Comparison of ENCODE assay signal across 30 mouse cellular contexts in genomic region chr10:40440740-40441139, GRCm38 (mm10).
DNase-seq lines count a peak whose midpoint lies in the region; ATAC-seq lines count a peak whose summit lies in the region.
"Had no signal": no experiment of that assay in that cellular context is flagged by ENCODE, and none has a peak within 500 bp of the region (broad histone marks: within the 10 kb centered on the region; RNA-seq: fewer than 3 reads in every experiment).

No protein-coding gene starts in this region.

- H3K4me3 ChIP-seq in limb, embryonic 12.5 days (replicated peaks): no peak overlapping the region
- no peak overlapping the region for H3K4me3 ChIP-seq in limb, embryonic 10.5 days
- H3K4me3 ChIP-seq in megakaryocyte, embryonic 14.5 days (replicated peaks): peak overlapping the region; percentile 70
- no peak overlapping the region for H3K4me3 ChIP-seq in stomach, embryonic 16.5 days (replicated peaks; ENCODE audit: low read length)
- no peak overlapping the region for H3K4me3 ChIP-seq in kidney, embryonic 15.5 days (replicated peaks)
- H3K4me3 ChIP-seq: embryonic facial prominence, embryonic 12.5 days; gastrocnemius, adult 2 months; hindbrain, embryonic 10.5 days; hindbrain, embryonic 15.5 days; liver, embryonic 15.5 days; midbrain, embryonic 10.5 days; myocyte; neural tube, embryonic 12.5 days had no signal

- no peak overlapping the region for H3K9ac ChIP-seq in limb, embryonic 12.5 days (replicated peaks)
- no peak overlapping the region for H3K9ac ChIP-seq in stomach, embryonic 16.5 days (ENCODE audit: low read length)
- no peak overlapping the region for H3K9ac ChIP-seq in kidney, embryonic 15.5 days
- H3K9ac ChIP-seq: embryonic facial prominence, embryonic 12.5 days; hindbrain, embryonic 15.5 days; liver, embryonic 15.5 days; neural tube, embryonic 12.5 days had no signal

- H3K27ac ChIP-seq in limb, embryonic 12.5 days: 0 out of 2 replicates have a peak overlapping the region, but pooled peaks have one; percentile 17
- H3K27ac ChIP-seq in limb, embryonic 10.5 days: no peak overlapping the region
- peak overlapping the region; percentile 28 for H3K27ac ChIP-seq in stomach, embryonic 16.5 days (ENCODE audit: low read length)
- no peak overlapping the region for H3K27ac ChIP-seq in kidney, embryonic 15.5 days
- H3K27ac ChIP-seq: embryonic facial prominence, embryonic 12.5 days; gastrocnemius, adult 2 months; hindbrain, embryonic 10.5 days; hindbrain, embryonic 15.5 days; liver, embryonic 15.5 days; midbrain, embryonic 10.5 days; neural tube, embryonic 12.5 days had no signal

- no peaks in the 10 kb centered on the region for H3K27me3 ChIP-seq in limb, embryonic 12.5 days
- no peaks in the 10 kb centered on the region for H3K27me3 ChIP-seq in limb, embryonic 10.5 days (ENCODE audit: low read depth, poor library complexity, severe bottlenecking)
- H3K27me3 ChIP-seq in megakaryocyte, embryonic 14.5 days (replicated peaks): no peaks in the 10 kb centered on the region
- H3K27me3 ChIP-seq in stomach, embryonic 16.5 days (ENCODE audit: control insufficient read depth, insufficient read depth, low read length): no peaks in the 10 kb centered on the region
- no peaks in the 10 kb centered on the region for H3K27me3 ChIP-seq in kidney, embryonic 15.5 days
- H3K27me3 ChIP-seq: CH12.LX; embryonic facial prominence, embryonic 12.5 days; hindbrain, embryonic 15.5 days; liver, embryonic 15.5 days; neural tube, embryonic 12.5 days; Patski had no signal

- no peak overlapping the region for H3K4me2 ChIP-seq in limb, embryonic 12.5 days
- H3K4me2 ChIP-seq in stomach, embryonic 16.5 days (ENCODE audit: low read depth, low read length): no peak overlapping the region
- no peak overlapping the region for H3K4me2 ChIP-seq in kidney, embryonic 15.5 days
- H3K4me2 ChIP-seq: embryonic facial prominence, embryonic 12.5 days; hindbrain, embryonic 15.5 days; liver, embryonic 15.5 days; neural tube, embryonic 12.5 days had no signal

- no peak for DNase-seq in frontal cortex, postnatal 25 days (ENCODE audit: low spot score in 2 of 2)
- DNase-seq in limb, embryonic 10.5 days (ENCODE audit: low spot score): no peak
- DNase-seq: adrenal gland, postnatal 25 days; cerebellum, adult 11-12 months; cerebellum, adult 9-11 months; embryo, embryonic 11 days; gastrocnemius, adult 2 months; gastrocnemius, postnatal 36 days; heart, postnatal 14 days; kidney, postnatal 25 days; right cerebral cortex, adult 18-20 months; thymus, adult 18-20 months; thymus, postnatal 25 days had no signal

- ATAC-seq in frontal cortex, adult (ENCODE audit: low TSS enrichment): peak; percentile 71
- ATAC-seq in limb, embryonic 12.5 days (ENCODE audit: insufficient number of reproducible peaks, insufficient read depth, low FRiP score, low TSS enrichment, low read depth): no peak
- ATAC-seq in megakaryocyte, adult 5-6 weeks (ENCODE audit: poor library complexity, severe bottlenecking): no peak
- ATAC-seq in stomach, embryonic 16.5 days (ENCODE audit: insufficient read depth, low FRiP score): peak; percentile 68; the same call in 1 of the 2 replicates
- ATAC-seq in kidney, embryonic 15.5 days (replicated peaks; ENCODE audit: low FRiP score): no peak
- ATAC-seq: forebrain, embryonic 14.5 days; inflammation-experienced regulatory T-cells, adult 6 months; Patski had no signal

- no peaks in the 10 kb centered on the region for H3K9me3 ChIP-seq in limb, embryonic 12.5 days
- no peaks in the 10 kb centered on the region for H3K9me3 ChIP-seq in limb, embryonic 10.5 days (replicated peaks)
- H3K9me3 ChIP-seq in megakaryocyte, embryonic 14.5 days: peaks cover 7% of the 10 kb centered on the region
- no peaks in the 10 kb centered on the region for H3K9me3 ChIP-seq in stomach, embryonic 16.5 days (replicated peaks; ENCODE audit: control insufficient read depth, low read length)
- H3K9me3 ChIP-seq in kidney, embryonic 15.5 days (replicated peaks): no peaks in the 10 kb centered on the region
- H3K9me3 ChIP-seq: embryonic facial prominence, embryonic 12.5 days; hindbrain, embryonic 15.5 days; liver, embryonic 15.5 days; midbrain, embryonic 10.5 days; neural tube, embryonic 12.5 days had no signal

- 84% methylated on average over 10 of the region's 10 CpGs for WGBS in limb, embryonic 12.5 days
- 87% methylated on average over 10 of the region's 10 CpGs for WGBS in limb, embryonic 10.5 days
- 45% methylated on average over 10 of the region's 10 CpGs for whole genome bisulfite sequencing in stomach, embryonic 16.5 days
- WGBS in kidney, embryonic 15.5 days: 69% methylated on average over 10 of the region's 10 CpGs

- H3K4me1 ChIP-seq in limb, embryonic 12.5 days (replicated peaks): peaks cover 9% of the 10 kb centered on the region; the same call in 1 of the 2 replicates
- H3K4me1 ChIP-seq in limb, embryonic 10.5 days: no peaks in the 10 kb centered on the region
- peaks cover 68% of the 10 kb centered on the region for H3K4me1 ChIP-seq in megakaryocyte, embryonic 14.5 days
- 0 out of 2 replicates have a peak, but pooled peaks cover 3% of the 10 kb centered on the region for H3K4me1 ChIP-seq in stomach, embryonic 16.5 days (ENCODE audit: control insufficient read depth, insufficient read depth, low read length)
- H3K4me1 ChIP-seq in kidney, embryonic 15.5 days: peaks cover 3% of the 10 kb centered on the region; the same call in 1 of the 2 replicates
- H3K4me1 ChIP-seq: embryonic facial prominence, embryonic 12.5 days had no signal

- peaks cover 9% of the 10 kb centered on the region for H3K36me3 ChIP-seq in limb, embryonic 12.5 days
- peaks cover 2% of the 10 kb centered on the region for H3K36me3 ChIP-seq in limb, embryonic 10.5 days
- peaks cover 70% of the 10 kb centered on the region for H3K36me3 ChIP-seq in megakaryocyte, embryonic 14.5 days (replicated peaks; ENCODE audit: low read length)
- H3K36me3 ChIP-seq in stomach, embryonic 16.5 days (ENCODE audit: control insufficient read depth, insufficient read depth, low read length): no peaks in the 10 kb centered on the region
- H3K36me3 ChIP-seq in kidney, embryonic 15.5 days: no peaks in the 10 kb centered on the region
- H3K36me3 ChIP-seq: embryonic facial prominence, embryonic 12.5 days; hindbrain, embryonic 15.5 days; liver, embryonic 15.5 days; neural tube, embryonic 12.5 days had no signal

Comparison
In these comparisons a context has a peak if more than half of its experiments do, and no peak if none do; other contexts are left out.
1. H3K27ac ChIP-seq: peak in limb, embryonic 12.5 days (single experiment) and stomach, embryonic 16.5 days (single experiment); none in limb, embryonic 10.5 days (single experiment) and kidney, embryonic 15.5 days (single experiment).
2. ATAC-seq: peak in frontal cortex, adult (single experiment) and stomach, embryonic 16.5 days (single experiment); none in limb, embryonic 12.5 days (single experiment), megakaryocyte, adult 5-6 weeks (single experiment) and kidney, embryonic 15.5 days (single experiment).